Mouse (Mus musculus) layer of hippocampus, adult 11-12 months (tissue): ENCODE results near the gene Mfrp.

ENCODE experiments used
- DNase-seq: peaks from one replicate; pipeline ENCODE4 v3.0.0; 2022; ENCODE audit warnings: low spot score

Mfrp gene

DNA sequence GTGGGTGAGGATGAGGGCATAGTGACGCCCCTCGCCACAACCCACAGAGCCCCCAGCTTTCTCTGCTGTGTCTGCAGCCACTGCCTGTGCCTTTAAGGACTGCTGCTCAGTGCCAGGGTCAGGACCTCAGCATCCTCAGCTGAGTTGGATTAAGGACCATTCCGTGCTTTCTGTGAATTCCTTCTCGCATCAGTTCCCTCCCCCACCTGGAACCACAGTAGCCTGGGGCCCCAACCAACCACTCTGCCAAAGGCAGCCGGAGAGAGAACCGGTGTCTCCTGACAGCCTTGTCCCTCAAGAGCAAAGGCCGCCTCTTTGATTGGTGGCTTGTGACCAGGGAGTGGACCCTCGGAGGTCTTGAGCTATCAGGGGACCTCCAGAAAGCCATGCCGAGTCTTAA lies at the start of gene Mfrp:
Gene Mfrp, plus strand, starts transcription at position 240 of the 400 bp plus-strand sequence.
- DNase-seq, result no peak

DNA sequence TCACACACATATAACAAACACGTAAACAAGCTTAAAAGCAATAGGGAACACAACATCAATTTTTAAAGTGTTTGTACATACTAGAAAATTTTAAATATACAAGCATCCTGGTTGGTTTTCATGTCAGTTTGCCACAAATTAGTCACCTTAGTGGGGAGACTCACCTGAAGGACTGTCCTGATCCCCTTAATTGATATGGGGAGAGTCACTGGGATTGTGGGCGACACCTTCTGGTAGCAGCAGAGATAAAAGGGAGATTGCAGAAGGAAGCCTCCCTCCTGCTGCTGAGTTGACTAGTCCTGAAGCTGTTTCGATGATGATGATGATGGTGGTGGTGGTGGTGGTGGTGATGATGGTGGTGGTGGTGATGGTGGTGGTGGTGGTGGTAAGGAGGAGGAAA lies 48.7 kb upstream of the Mfrp start:
- DNase-seq, result no peak

DNA sequence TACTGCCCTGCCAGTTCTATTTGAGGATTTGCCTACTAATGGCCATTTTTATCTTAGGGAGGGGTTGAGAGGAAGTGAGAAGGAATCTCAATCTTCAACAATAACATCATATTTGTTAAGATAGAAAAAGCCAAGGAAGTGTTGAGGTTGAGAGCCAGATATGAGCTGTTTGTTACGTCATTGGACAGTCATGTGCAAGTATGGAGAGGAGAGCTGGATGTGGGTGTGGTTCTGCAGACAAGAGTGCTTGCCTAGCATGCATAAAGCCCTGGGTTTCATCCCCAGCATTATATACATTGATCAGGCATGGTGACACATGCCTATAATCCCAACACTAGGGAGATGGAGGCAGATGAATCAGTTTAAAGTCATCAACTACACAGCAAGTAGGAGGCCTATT lies 47.6 kb upstream of the Mfrp start:
- DNase-seq, result no peak

DNA sequence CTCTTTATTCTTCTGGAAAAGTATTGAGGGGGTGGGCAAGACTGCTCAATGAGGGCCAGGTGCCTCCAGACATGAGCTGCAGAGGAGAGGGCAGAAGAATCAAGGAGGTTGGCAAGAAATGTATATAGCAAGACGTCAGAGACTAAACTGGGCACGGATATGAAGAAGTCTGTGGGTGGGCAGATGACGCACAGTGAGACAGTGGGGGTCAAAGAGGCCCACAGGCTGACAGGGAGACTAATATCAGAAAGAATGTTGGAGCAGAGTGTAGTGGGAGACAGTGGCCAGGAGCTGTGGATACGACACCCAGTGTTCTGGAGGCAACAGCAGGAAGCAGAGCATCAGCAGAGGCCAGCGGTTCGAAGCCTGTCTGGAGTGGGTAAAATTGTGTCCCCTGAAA lies 42.9 kb upstream of the Mfrp start:
- no peak for DNase-seq

DNA sequence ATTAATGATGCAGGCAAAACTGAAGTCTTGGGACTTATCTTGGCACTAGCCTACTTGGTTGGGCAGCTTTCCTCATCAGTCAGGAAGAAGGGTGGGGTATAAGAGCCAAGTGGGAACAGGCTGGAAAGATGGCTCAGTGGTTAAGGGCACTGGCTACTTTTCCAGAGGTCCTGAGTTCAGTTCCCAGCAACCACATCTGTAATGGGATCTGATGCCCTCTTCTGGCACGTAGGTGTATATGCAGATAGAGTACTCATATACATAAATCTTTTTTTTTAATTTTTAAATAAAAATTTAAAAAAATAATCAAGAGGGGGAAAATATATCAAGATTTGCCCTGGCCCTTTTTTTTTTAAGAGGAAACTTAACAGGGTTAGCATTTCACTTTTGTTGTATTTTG lies 36.4 kb upstream of the Mfrp start:
- no peak for DNase-seq

DNA sequence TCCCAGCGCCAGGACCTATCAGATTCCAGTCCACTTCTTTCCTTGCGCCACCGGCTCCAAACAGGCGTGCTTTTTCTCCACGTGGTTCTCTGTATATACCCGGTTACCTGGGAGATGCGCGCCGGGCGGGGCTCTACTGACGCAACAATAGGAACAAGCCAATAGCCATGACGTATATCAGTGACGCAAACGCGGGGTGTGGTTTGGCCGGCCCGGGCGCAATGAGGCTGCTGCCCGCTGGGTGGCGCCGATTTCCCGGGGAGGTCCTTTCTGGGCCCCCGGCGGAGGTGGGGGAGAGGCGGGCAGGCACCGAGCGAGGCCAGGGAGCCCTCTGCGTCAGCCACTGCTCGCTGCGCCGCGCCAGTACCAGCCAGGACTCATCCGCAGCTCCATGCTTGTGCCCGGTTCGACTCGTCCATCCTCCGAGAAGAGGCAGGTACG lies 34.7 kb upstream of the Mfrp start, which contains the start of gene Usp2:
Gene Usp2, plus strand, starts transcription at position 237 of the 441 bp plus-strand sequence.
- peak; percentile 100 for DNase-seq

DNA sequence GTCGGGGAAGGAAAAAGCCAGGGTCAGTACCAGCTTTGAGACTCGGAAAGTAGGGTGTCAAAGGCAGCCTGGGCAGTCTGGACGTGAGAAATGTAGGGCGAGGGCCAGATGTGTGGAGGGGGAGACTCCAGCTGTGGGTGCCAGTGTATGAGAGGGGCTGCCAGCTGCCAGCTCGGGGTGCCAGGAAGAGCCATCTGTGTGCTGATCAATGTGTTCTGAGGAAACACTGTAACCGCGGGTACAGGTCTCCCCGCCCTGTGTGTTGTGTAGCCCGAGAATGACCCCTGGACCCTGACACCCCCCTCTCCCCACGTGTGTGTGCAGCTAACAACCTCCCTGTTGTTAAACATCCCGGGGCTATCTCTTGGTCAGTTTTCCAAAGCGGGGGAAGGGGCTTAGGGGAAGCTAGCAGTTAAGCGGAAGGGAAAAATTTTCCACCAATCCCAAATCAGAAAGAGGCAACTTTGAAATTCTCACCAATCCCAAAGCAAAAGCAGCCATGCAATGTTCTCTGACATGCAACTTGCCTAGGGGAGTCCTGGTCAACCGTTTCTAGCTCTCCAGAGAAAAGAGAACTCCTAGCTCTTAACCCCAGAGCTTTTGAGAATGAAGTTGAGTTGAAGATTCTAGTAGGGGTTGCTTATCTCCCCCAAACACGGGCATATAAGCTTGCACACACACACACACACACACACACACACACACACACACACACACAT lies 34.1 kb upstream of the Mfrp start:
- DNase-seq, result no peak

DNA sequence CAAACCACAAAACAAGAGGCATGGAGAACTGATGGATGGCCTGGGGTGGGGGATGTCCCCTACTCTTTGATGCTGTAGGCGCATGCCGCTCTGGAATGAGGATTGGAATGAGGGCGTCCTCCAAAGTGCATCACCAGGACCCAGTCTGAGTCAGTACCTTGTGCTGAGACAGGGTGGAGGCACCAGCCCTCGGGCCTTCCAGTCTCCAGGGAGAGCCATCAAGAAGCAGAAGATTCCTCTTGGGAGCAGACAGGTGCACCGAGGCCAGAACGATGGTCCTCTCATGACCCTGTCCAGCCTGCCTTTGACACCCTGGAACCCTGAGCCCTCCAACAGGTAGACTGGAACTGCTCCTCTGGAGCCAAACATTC lies 33.6 kb upstream of the Mfrp start:
- peak; percentile 15 for DNase-seq

DNA sequence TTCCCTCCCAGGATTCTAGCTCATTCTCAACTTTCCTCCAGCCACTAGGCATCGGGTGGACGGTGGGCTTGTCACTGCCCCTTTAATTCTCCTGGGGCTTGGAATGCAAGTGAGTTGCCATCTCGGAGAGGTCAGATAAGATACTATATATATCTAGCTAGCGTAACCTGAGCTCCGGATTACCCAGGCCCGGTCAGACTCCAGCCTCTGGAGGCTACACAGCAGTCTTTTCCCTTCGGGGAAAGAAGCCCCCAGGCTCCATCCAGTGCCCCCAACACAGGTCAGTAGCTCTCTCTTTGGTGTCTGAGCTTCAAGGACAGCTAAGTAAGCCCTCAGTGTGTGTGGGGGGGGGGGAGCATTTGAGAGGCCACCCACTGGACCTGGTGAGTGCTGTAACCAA lies 32.3 kb upstream of the Mfrp start:
- DNase-seq, result no peak

DNA sequence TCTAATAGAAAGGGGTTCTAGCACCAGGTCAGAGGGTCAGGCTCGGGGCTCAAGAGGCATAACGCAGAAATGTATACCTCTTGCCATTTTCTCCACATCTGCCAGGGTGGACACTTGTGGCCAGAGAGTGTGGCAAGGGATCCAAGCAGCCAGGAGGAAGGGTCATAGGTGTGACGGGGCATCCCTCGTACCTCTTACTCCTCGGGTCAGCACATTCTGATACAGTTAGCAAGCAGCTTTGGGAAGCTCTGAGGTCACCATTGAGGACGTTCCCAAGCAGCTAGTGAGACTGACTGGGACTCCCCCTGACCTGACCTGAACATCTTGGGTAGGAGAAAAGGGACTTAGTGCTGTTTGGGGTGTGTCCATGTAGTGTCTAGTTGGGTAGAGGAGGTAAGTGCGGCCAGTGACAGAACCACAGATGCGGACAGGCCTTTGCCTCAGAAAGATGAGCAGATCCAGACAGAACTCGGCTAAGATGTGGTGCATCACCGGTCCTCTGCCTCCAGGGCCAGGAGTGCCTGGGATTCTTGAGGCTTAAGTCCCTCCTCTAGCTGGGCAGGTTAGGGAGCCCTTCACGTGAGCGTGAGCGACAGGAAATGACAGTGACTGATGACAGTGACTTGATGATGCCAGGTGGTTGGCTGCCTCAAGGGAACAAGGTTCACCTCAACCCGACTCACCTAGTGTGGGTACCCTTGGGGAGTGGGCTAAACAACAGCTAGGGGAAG lies 31.3 kb upstream of the Mfrp start:
- DNase-seq, result no peak

DNA sequence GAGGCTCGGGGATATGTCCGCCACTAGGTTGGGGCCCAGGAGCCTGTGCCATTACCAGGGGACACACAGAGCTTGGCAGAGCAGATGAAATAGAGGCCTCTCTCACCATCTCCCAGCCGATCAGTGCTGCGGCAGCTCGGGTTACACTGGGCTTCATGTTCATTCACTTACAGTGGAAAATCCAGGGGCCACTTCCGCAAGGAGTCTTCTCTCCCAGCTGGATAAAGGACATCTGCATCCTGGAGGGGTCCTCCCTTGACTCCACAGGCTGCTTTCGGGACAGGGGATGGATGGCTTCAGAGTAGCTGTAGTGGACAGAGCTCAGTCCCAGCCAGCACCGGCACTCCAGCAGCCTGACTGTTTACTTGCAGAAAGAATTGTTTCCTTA lies 30.7 kb upstream of the Mfrp start:
- DNase-seq, result no peak

DNA sequence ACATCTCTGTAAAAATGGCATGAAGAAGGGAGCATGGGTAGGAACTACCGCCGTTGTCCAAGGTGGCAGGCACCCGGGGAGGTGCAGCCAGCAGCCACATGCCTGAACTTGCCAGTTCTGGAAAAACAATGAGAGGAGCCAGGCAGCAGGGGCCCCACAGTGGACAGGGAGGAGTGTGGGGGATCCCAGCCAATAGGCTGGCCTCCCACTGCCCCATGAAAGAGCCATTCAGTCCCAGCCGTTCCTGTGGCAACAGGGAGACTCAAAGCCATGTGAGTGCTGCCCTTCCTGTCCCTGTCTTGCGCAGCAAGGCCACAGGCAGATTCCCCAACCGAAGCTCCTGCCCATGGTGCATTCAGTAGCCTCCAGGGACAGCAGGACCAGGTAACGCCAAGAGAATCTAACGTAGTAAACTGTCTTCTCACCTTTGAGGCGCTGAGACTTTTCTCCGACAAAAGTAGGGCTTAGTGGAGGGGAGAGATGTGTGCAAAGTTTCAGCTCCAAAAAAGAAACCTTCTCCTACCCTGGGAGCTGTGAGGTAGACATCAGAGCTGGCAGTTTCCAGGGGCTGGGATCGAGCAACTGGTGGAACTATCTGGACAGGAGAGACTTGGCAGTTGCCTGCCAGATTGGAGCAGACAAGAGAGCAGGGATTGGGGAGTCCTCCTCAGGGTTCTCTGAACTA lies 29.5 kb upstream of the Mfrp start:
- peak; percentile 74 for DNase-seq

DNA sequence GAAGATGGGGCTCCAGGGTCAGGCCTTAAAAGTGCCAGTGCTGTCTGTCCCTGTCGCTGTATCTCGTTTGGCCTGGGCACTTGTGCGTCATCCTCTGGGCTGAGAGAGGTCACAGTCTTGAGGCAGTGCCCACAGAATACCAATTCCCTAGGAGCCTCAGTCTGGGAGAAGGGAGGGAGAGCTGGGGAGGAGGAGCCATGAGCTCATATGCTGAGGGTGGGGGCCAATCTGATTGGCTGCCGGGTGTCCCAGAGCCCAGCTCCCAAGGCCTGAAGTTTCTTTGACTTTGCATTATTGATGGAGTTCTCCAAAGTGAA lies 29.0 kb upstream of the Mfrp start:
- peak; percentile 50 for DNase-seq

DNA sequence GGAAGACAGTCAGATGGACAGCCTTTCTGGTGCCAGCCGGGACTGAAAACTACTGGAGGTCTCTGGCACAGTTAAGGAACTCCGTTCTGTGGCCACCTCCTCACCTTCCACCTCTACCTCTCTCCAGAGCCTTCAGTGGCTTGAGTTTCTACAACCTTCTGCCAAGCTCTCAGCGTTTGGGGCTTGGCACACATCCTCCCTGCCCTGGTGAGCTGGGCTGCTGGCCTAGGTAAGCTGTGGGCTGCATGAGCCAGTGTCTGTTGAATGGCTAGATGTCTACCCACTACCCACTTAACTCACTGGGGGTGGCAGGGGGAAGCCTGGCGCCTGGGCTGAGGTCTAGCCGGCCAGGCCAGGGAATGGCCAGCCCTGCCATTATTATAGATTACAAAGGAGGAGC lies 28.4 kb upstream of the Mfrp start:
- peak; percentile 13 for DNase-seq

DNA sequence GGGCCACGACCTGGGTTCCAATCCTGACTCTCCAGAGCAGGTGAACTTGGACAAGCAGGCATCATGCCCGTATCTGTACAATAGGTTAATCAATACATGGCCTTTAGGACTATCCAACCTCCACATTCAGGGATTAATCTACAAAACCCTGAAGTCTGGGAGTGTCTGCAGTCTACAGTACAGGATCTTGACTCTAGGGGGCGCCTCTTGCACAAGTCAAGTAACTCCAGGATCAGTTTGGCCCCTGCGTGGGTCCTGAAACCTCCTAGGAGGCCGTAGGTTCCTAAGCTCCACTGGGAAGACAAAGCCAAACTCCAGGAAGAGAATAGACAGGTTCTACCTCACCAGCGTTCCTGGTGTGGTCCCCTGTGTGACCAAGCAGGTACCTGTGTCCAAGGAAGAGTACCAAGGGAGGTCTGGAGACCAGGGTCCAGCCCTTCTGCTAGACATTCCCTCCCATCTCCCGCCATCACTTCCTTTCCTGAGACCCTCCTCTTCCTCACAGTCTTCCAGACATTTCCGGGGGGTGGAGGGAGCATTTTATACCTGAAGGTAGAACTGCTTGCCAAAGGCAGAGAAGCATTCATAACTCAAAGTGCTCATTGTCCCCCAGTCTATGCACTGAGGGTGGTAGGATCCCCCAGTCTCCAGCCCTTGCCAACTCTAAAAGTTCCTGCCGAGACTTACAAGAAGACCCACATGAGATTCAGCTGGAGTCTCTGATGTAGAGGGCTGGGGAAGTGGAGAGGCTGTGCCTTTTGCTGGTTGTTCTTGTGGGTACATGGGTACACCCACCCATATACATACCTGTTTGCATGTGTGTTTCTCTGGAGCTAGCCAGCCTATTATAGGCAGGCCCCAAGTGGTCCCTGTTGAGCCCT lies 26.9 kb upstream of the Mfrp start:
- peak; percentile 58 for DNase-seq

DNA sequence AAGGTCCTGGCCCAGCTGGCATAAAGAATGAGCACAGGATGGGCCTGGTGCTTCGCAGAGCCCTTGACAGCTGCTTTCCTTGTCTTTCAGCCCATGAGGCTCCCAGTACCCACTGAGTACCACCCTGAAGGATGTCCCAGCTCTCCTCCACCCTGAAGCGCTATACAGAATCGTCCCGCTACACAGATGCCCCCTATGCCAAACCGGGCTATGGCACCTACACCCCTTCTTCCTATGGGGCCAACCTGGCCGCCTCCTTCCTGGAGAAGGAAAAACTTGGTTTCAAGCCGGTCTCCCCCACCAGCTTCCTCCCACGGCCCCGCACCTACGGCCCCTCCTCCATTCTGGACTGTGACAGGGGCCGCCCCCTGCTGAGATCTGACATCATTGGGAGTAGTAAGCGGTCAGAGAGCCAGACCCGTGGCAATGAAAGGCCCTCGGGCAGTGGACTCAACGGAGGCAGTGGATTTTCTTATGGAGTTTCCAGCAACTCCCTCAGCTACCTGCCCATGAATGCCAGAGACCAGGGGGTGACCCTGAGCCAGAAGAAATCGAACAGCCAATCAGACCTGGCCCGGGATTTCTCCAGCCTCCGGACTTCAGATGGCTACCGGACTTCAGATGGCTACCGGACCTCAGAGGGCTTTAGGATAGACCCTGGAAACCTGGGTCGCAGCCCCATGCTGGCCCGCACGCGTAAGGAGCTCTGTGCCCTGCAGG lies 26.1 kb upstream of the Mfrp start:
- DNase-seq, result peak; percentile 12

DNA sequence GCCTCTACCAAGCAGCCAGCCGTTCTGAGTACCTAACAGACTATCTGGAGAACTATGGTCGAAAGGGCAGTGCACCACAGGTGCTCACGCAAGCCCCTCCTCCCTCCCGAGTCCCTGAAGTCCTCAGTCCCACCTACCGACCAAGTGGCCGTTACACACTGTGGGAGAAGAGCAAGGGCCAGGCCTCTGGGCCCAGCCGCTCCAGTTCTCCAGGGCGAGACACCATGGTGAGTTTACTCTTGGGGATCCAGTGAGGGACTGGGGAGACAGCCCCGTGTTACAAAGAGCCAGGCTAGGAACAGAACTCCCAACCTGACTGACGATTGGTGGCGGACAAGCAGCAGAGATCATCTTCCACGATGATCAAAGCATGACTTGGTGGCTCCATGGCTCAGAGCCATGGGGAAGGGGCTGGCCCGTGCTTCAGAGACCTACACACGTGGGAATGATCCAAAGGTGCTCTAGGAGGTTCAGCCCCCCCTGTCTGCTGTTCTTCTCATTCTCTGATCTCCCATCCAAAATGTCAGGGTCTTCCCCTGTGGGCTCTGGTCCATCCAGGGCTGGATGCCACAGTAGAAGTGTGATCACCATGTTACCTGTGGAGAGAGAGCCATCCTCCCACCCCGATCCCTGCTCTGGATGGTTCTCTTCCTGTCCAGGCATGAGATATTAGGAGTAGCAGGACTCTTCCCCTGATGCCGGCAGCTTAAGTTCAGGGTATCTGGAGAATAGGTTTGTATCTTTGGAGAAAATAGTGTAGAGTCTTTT lies 25.3 kb upstream of the Mfrp start:
- no peak for DNase-seq

DNA sequence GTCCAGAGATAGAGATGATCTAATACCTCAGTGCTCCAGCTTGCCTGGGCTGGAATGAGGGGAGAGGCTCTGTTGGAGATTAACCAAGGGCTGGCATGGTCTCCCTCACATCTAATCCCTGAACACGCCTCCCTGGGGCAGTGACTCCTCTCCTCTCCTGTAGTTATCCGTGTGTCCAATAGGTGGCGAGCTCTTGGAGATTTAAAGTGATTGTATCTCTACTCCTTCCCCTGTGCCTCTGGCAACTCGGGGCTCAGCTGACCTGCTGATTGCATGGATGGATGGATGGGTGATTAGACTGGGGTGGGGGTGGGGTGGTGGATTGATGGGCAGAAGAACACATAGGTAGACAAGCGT lies 24.8 kb upstream of the Mfrp start:
- DNase-seq, result peak; percentile 81

DNA sequence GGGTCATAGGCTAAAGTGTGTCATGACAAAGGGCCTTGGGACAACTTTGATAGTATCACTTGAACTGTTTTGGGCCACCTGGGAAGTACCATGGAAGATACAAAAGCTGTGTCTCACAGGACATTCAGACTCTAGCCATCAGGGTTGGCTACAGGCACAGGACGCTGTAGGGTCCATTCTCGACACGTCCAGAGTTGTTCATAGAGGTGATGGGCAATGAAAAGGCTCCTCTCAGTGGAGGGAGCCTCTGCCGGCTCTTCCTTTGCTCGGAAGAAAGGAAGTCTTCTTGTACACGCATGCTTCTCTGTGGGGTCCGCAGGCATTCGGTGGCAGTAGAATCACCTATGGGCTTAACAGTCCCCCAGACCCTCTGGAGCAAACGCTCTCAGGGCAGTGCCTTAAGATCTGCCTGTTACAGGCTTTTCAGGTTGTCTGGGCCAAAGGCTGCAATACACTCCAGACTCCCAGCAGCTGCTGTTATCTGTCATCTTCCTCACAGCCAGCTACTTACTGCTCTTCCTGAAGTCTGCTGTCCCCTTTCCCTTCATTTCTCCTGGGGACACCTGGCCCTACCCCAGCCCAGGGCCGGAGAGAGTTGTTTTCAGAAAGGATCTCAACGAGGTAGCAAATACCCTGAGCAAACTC lies 24.1 kb upstream of the Mfrp start:
- peak; percentile 9 for DNase-seq

DNA sequence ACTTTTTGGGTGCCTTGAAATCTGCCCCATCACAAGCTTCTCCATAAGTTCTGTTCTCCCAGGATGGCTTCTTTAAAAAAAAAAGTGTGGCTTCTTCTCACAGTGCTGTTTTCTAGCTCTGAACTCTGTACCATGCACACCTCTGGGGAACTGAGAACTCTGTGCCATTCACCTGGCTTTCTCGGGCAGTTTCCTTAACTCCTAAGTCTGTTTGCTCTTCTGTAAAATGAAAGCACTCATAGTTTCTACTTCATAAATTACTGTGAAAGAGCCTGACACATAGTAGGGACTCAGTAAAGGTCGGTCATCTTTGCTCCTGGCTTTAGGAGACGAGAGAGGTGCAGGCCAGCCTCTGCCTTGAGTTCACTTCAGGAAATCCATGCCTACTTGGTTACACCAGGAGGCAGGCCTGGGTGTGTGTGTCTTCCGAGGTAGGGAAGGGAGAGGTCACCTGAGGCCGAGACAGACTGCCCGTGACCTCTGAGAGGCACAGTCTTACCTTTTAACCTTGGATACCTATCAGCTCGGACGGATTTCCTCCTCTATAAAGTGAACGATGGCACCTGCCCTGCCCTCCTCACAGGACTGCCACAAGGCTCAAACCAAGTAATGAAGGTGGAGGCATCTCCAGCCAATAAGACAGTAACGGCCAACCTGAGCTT lies 23.3 kb upstream of the Mfrp start:
- no peak for DNase-seq
